Mouse (Mus musculus) midbrain, embryonic 15.5 days (tissue): ENCODE data around the gene Atp6v1b1. TPM values are rescaled to one million over a fixed set of nuclear protein-coding genes. Genes with fewer than 3 reads are reported as not detected.

ENCODE experiments used
- ATAC-seq: fragments of 200-750 bp; cut with Nextera tagmentation; replicated peaks from 2 replicates; pipeline ENCODE4 v1.8.0; 2017; ENCODE audit warnings: moderate TSS enrichment
- H3K27ac ChIP-seq: fragments of 300-500 bp; sonication (generic); 2 replicates; pipeline ENCODE4 v1.5.1; 2015; ENCODE audit warnings: mild to moderate bottlenecking, inconsistent platforms
- H3K27me3 ChIP-seq: fragments of 300-500 bp; sonication (generic); replicated peaks from 2 replicates; pipeline ENCODE4 v1.6.1; 2015; ENCODE audit warnings: inconsistent platforms
- H3K36me3 ChIP-seq: fragments of 300-500 bp; sonication (generic); replicated peaks from 2 replicates; pipeline ENCODE4 v1.6.1; 2015; ENCODE audit warnings: inconsistent platforms
- H3K4me1 ChIP-seq: fragments of 300-500 bp; sonication (generic); 2 replicates; pipeline ENCODE4 v1.6.1; 2015; ENCODE audit warnings: inconsistent platforms
- H3K4me2 ChIP-seq: fragments of 300-500 bp; sonication (generic); 2 replicates; pipeline ENCODE4 v1.6.1; 2015; ENCODE audit warnings: inconsistent platforms, mild to moderate bottlenecking, moderate library complexity
- H3K4me3 ChIP-seq: fragments of 300-500 bp; sonication (generic); 2 replicates; pipeline ENCODE4 v1.5.1; 2015; ENCODE audit warnings: mild to moderate bottlenecking, inconsistent platforms
- H3K9ac ChIP-seq: fragments of 300-500 bp; sonication (generic); 2 replicates; pipeline ENCODE4 v1.6.1; 2015; ENCODE audit warnings: mild to moderate bottlenecking, inconsistent platforms
- H3K9me3 ChIP-seq: fragments of 300-500 bp; sonication (generic); 2 replicates; pipeline ENCODE4 v1.6.1; 2016; ENCODE audit warnings: inconsistent platforms
- WGBS: fragments of 180-500 bp; shearing (Covaris S2); methylation state at CpG from one replicate; pipeline ENCODE4 v1.1.7; 2015; ENCODE audit warnings: mixed read lengths; 5-methylcytosine and 5-hydroxymethylcytosine counted together
- polyA plus RNA-seq: library from polyadenylated mRNA; unstranded; fragments of >200 nt; fragmentation: Nextera tagmentation; extraction: Ambion mirVana; gene quantifications from 2 replicates; pipeline ENCODE4 v1.2.1, GENCODE M21; 2015

The Atp6v1b1 gene
- polyA plus RNA-seq, 1 experiment from 2014 or later, result not detected

- Histone ChIP-seq H3K27me3 (peaks cover 98% of the 10 kb centered on the region), H3K4me1 (peaks cover 14% of the 10 kb centered on the region), H3K27ac (no peak overlapping the region), H3K9me3 (no peaks in the 10 kb centered on the region), H3K36me3 (no peaks in the 10 kb centered on the region), H3K4me3 (no peak overlapping the region), H3K4me2 (no peak overlapping the region), H3K9ac (no peak overlapping the region)
- 6% methylated on average over 6 of the region's 6 CpGs for WGBS
- ATAC-seq, result no peak
Measured at GRCm38 (mm10) chr6:83707738-83708510, 34.9 kb upstream of the Atp6v1b1 start.

- peaks cover 98% of the 10 kb centered on the region for H3K27me3 ChIP-seq
- no peak overlapping the region for H3K9ac ChIP-seq
- H3K9me3 ChIP-seq, result no peaks in the 10 kb centered on the region
- WGBS, result 0% methylated on average over 32 of the region's 32 CpGs
- ATAC-seq, result peak; percentile 37
- no peak overlapping the region for H3K27ac ChIP-seq
- H3K4me3 ChIP-seq, result peak overlapping the region; percentile 31
- H3K4me1 ChIP-seq, result peaks cover 14% of the 10 kb centered on the region
- H3K4me2 ChIP-seq, result peak overlapping the region; percentile 58
- no peaks in the 10 kb centered on the region for H3K36me3 ChIP-seq
Measured at GRCm38 (mm10) chr6:83710361-83711066, 32.3 kb upstream of the Atp6v1b1 start.

DNA sequence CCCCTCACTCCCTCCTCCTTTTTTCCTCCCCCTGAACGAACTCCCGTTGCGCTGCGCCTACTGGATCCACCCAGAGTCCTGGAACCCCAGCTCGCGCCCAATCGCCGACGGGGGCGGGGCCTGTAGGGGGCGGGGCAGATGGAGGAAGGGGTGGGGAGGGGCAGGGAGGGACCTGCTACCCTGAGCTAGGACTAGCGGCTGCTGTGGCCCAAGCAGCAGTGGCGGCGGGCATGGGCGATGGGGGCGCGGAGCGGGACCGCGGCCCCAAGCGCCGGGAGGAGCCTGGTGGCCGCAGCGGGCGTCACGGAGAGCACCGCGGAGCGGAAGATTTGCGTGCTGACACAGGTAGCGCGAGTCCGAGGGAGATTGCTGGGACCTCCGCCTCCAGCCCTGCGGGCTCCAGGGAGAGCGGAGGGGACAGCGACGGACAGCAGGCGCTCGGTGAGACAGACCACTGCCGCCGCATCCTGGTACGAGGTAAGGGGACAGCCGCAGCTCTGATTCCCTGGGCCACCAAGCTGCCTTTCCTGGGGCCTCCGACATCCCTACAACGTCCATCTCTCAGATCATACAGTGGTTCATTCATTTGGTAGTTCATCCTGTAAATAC, 31.6 kb upstream of the Atp6v1b1 start, which contains the start of gene Vax2:
Gene Vax2 (plus strand): TSS at position 198 of the 609 bp plus-strand sequence.
- under 1% methylated on average over 46 of the region's 46 CpGs for WGBS
- Histone ChIP-seq H3K4me1 (peaks cover 14% of the 10 kb centered on the region), H3K4me3 (peak within 1 kb of the TSS; percentile 31), H3K4me2 (peak within 1 kb of the TSS; percentile 58), H3K27me3 (peaks cover 98% of the 10 kb centered on the region), H3K9ac (peak within 1 kb of the TSS; percentile 7; the same call in 1 of the 2 replicates), H3K27ac (no peak within 1 kb of the TSS), H3K9me3 (no peaks in the 10 kb centered on the region), H3K36me3 (no peaks in the 10 kb centered on the region)
- ATAC-seq, result peak; percentile 67

GRCm38 (mm10) chr6:83711725-83712475, 30.9 kb upstream of the Atp6v1b1 start:
- H3K27me3 ChIP-seq, result peaks cover 95% of the 10 kb centered on the region
- 2% methylated on average over 45 of the region's 45 CpGs for WGBS
- no peaks in the 10 kb centered on the region for H3K36me3 ChIP-seq
- H3K4me2 ChIP-seq, result peak overlapping the region; percentile 58
- no peak; the same call in 1 of the 2 replicates for ATAC-seq
- H3K27ac ChIP-seq, result no peak overlapping the region
- H3K4me1 ChIP-seq, result peaks cover 14% of the 10 kb centered on the region
- H3K9ac ChIP-seq, result peak overlapping the region; percentile 7; the same call in 1 of the 2 replicates
- H3K4me3 ChIP-seq, result peak overlapping the region; percentile 31
- no peaks in the 10 kb centered on the region for H3K9me3 ChIP-seq

DNA sequence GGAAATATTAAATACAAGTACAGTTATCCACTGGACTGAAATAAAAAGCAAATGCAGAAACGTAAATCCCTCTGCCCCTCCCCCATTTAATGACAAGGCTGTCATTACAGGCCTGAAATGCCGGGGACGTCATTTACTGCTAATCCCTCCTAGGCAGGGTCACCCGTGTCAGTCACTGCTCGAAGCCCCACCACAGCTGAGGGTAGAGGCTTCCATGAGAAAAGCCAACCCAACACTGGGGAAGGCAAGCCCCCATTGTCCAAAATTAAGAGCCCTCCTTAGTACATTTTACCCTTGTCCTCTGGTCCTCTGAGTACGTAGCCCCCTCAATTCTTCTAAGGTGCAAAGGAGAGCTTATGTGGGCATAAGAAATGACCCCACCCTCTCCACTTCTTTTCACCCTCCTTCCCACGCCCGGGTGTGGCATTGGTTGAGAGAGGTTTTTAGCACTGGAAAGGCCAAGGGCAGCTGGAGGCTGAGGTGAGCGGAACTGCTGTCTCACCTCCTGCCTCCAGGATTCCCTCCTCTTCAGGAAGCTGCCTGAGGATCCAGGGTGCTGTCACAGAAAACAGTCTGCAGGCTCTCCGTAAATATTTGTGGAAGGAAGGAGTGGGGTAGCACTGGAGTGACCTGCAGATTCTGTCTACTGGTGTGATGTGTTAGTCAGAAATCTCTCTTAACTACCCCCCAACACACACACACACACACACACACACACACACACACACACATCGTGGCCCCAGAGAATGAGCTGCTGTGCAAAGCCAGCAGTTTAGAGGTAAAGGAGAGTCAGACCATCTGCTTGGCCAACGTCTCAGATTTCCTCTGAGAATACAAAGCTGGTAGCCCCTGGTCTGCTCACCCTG, 29.3 kb upstream of the Atp6v1b1 start:
- Histone ChIP-seq H3K4me2 (no peak overlapping the region), H3K9me3 (no peaks in the 10 kb centered on the region), H3K9ac (no peak overlapping the region), H3K4me1 (peaks cover 14% of the 10 kb centered on the region), H3K27me3 (peaks cover 94% of the 10 kb centered on the region), H3K36me3 (no peaks in the 10 kb centered on the region), H3K27ac (no peak overlapping the region), H3K4me3 (no peak overlapping the region)
- ATAC-seq, result no peak
- 3% methylated on average over 12 of the region's 12 CpGs for WGBS

GRCm38 (mm10) chr6:83714221-83715123, 28.3 kb upstream of the Atp6v1b1 start:
- Histone ChIP-seq H3K9ac (no peak overlapping the region), H3K4me3 (no peak overlapping the region), H3K4me2 (no peak overlapping the region), H3K36me3 (no peaks in the 10 kb centered on the region), H3K27ac (no peak overlapping the region), H3K27me3 (peaks cover 93% of the 10 kb centered on the region), H3K9me3 (no peaks in the 10 kb centered on the region), H3K4me1 (peaks cover 14% of the 10 kb centered on the region)
- WGBS, result 2% methylated on average over 34 of the region's 34 CpGs
- ATAC-seq, result no peak

- H3K27ac ChIP-seq, result no peak overlapping the region
- 1% methylated on average over 30 of the region's 30 CpGs for WGBS
- H3K9ac ChIP-seq, result no peak overlapping the region
- no peak overlapping the region for H3K4me3 ChIP-seq
- no peaks in the 10 kb centered on the region for H3K9me3 ChIP-seq
- ATAC-seq, result no peak
- H3K4me1 ChIP-seq, result peaks cover 14% of the 10 kb centered on the region
- no peaks in the 10 kb centered on the region for H3K36me3 ChIP-seq
- H3K4me2 ChIP-seq, result no peak overlapping the region
- H3K27me3 ChIP-seq, result peaks cover 93% of the 10 kb centered on the region
Measured at GRCm38 (mm10) chr6:83715461-83716196, 27.2 kb upstream of the Atp6v1b1 start.

DNA sequence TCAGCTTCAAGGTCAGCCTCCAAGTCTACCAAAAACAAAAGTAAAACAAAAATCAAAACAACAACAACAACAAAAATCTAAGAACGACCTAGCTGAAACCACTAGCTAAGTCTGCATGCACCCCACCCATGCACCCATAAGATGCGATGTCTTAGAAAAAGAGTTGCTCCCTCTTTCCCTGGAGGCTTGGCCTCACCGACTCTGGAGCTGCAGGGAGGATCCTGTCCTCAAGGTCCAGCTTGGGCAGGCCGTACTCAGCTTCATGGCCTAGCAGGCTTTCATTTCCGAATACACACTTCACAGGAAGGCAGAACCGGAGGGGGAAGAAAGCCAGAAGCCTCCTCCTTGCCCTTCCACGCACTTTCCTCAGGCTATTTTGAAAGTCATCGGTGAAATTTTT, 25.8 kb upstream of the Atp6v1b1 start:
- 2% methylated on average over 8 of the region's 8 CpGs for WGBS
- no peak for ATAC-seq
- no peaks in the 10 kb centered on the region for H3K36me3 ChIP-seq

DNA sequence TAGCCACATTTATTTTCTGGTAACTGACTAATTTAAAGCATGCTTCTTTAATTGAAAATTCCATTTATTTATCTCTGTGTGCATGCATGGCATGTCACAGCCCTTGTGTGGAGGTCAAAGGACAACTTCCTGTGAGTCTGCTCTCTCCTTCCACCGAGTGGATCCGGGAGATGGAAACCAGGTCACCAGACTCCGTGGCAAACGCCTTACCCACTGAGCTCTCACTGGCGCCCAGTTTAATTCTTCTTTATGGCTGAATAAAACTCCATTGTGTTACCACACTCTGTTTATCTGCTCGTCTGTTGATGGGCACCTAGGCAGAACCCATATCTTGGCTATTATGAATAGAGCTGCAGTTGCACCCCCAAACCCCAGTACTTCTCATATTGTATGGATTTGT, 20.3 kb upstream of the Atp6v1b1 start:
- no peak for ATAC-seq
- 22% methylated on average over 6 of the region's 6 CpGs for WGBS
- no peaks in the 10 kb centered on the region for H3K9me3 ChIP-seq
- H3K4me2 ChIP-seq, result no peak overlapping the region
- peaks cover 69% of the 10 kb centered on the region for H3K27me3 ChIP-seq
- no peaks in the 10 kb centered on the region for H3K36me3 ChIP-seq
- H3K4me3 ChIP-seq, result no peak overlapping the region
- H3K9ac ChIP-seq, result no peak overlapping the region
- no peaks in the 10 kb centered on the region for H3K4me1 ChIP-seq
- H3K27ac ChIP-seq, result no peak overlapping the region

More for the DNA sequence above, 25.8 kb upstream of the Atp6v1b1 start:
- no peak overlapping the region for H3K4me3 ChIP-seq
- peaks cover 93% of the 10 kb centered on the region for H3K27me3 ChIP-seq
- peaks cover 1% of the 10 kb centered on the region for H3K4me1 ChIP-seq
- H3K4me2 ChIP-seq, result no peak overlapping the region
- no peaks in the 10 kb centered on the region for H3K9me3 ChIP-seq
- H3K27ac ChIP-seq, result no peak overlapping the region
- H3K9ac ChIP-seq, result no peak overlapping the region

- Histone ChIP-seq H3K27ac (no peak overlapping the region), H3K4me3 (no peak overlapping the region), H3K9ac (no peak overlapping the region), H3K27me3 (peaks cover 29% of the 10 kb centered on the region), H3K36me3 (no peaks in the 10 kb centered on the region), H3K9me3 (no peaks in the 10 kb centered on the region), H3K4me2 (no peak overlapping the region), H3K4me1 (no peaks in the 10 kb centered on the region)
- WGBS, result 42% methylated on average over 4 of the region's 4 CpGs
- ATAC-seq, result no peak
Measured at GRCm38 (mm10) chr6:83727178-83727577, 15.6 kb upstream of the Atp6v1b1 start.
